Mouse (Mus musculus): ENCODE data around the gene Gpr137. TPM values are rescaled to one million over a fixed set of nuclear protein-coding genes. Genes with fewer than 3 reads are reported as not detected.
A peak's percentile ranks its signal among the peaks of the same experiment; 100 is the strongest.
"Not testable (repeated sequence)": the region's sequence is repeated elsewhere in the genome, so short reads cannot be mapped to it uniquely, and the experiment has no call there.

Gpr137 gene
- polyA plus RNA-seq, 1 experiment from 2014 or later: 27.4 TPM

DNA sequence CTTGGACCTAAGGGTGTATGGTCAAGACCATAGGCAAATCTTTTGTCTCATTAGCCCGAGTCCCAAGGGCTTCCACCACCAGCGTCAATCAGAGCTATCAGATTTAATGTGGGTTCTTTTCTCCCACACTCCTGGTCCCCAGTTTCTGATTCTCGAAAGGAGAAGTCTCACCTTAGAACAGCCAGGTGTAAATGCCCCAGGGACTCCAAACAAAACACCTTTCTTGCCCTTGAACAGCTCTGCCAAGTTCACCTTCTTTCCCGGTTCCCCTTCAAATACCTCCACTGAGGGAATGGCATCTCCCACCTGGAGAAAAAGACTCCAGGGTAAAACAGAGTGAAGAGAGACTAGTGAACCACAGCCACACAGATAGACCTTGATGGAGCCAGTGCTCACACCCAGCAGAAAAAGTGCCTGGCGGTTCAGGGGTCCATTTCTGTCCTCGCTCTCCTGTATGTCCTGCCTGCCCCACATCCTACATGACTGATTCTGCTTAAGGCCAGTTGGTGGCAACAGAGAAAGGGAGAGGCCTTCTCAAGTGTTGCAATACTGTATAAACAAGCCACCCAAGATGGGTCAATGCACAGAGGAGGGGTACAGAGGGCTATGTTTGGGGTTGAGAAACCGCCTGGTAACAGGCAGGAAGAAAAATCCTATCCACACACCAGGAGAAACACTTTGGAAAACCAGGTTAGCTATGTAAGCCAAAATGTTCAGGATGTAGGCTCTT lies 34.3 kb downstream of the Gpr137 start:
- H3K36me3 ChIP-seq (ENCODE audit: control insufficient read depth, insufficient read depth, low read length): peaks cover 44% of the 10 kb centered on the region
- no peaks in the 10 kb centered on the region for H3K9me3 ChIP-seq (ENCODE audit: control insufficient read depth, low read length)
- H3K27ac ChIP-seq (ENCODE audit: low read depth, low read length): no peak overlapping the region
- peak overlapping the region; percentile 73 for H3K4me3 ChIP-seq (ENCODE audit: low read length)
- ATAC-seq (ENCODE audit: low FRiP score, low TSS enrichment): no peak
- H3K27me3 ChIP-seq (ENCODE audit: control insufficient read depth, insufficient read depth, low read length): no peaks in the 10 kb centered on the region
- H3K4me1 ChIP-seq (ENCODE audit: control insufficient read depth, insufficient read depth, low read length): peaks cover 21% of the 10 kb centered on the region; the same call in 1 of the 2 replicates
- 75% methylated on average over 7 of the region's 7 CpGs for WGBS
- H3K9ac ChIP-seq (ENCODE audit: low read depth, low read length): peak overlapping the region; percentile 72; the same call in 1 of the 2 replicates
- H3K4me2 ChIP-seq (replicated peaks; ENCODE audit: low read depth, low read length): peak overlapping the region; percentile 88

DNA sequence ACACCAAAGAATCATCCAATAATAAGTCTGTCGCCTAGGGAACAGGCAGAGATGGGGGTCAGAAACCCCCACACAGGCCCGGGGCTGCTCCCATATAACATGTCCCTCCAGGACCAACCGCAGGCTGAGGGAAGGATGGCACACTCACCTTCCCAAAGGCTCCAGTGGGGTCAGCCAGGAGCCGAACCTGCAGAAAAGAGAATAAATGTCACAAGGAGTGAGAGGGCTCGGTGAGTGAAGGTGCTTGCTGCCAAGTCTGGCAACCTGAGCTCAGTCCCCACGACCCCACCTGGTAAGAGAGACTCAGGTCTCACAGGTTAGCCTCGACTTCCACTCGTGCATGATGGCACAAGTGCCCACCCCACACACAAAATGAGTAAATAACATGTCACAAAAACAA lies 35.2 kb downstream of the Gpr137 start:
- no peak for ATAC-seq (ENCODE audit: low FRiP score, low TSS enrichment)
- H3K4me2 ChIP-seq (replicated peaks; ENCODE audit: low read depth, low read length): no peak overlapping the region
- H3K4me1 ChIP-seq (ENCODE audit: control insufficient read depth, insufficient read depth, low read length): peaks cover 21% of the 10 kb centered on the region; the same call in 1 of the 2 replicates
- H3K9ac ChIP-seq (ENCODE audit: low read depth, low read length): no peak overlapping the region
- H3K27me3 ChIP-seq (ENCODE audit: control insufficient read depth, insufficient read depth, low read length): no peaks in the 10 kb centered on the region
- H3K27ac ChIP-seq (ENCODE audit: low read depth, low read length): no peak overlapping the region
- H3K36me3 ChIP-seq (ENCODE audit: control insufficient read depth, insufficient read depth, low read length): peaks cover 35% of the 10 kb centered on the region
- 92% methylated on average over 8 of the region's 8 CpGs for WGBS
- no peaks in the 10 kb centered on the region for H3K9me3 ChIP-seq (ENCODE audit: control insufficient read depth, low read length)
- no peak overlapping the region for H3K4me3 ChIP-seq (ENCODE audit: low read length)

DNA sequence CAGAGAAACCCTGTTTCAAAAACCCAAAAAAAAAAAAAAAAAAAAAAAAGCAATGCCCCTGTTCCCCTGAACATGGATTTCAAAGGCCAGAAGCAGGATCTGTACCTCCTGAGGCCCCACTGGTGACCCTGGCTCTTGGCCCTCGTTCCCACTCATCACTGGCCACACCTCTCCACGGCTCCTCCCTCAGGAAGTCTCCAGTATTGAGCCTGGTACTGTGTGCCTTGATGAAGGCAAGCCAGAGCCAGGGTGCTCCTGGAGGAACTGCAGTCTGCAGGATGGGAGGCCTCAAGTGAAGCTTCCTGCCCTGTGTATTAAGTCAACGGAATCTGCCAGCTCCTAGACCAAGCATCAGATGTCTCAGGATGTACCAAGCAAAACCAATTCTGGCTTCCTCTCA lies 36.1 kb downstream of the Gpr137 start:
- Histone ChIP-seq H3K4me2 (replicated peaks; ENCODE audit: low read depth, low read length) (no peak overlapping the region), H3K36me3 (ENCODE audit: control insufficient read depth, insufficient read depth, low read length) (peaks cover 26% of the 10 kb centered on the region), H3K9ac (ENCODE audit: low read depth, low read length) (no peak overlapping the region), H3K27ac (ENCODE audit: low read depth, low read length) (no peak overlapping the region), H3K4me3 (ENCODE audit: low read length) (no peak overlapping the region), H3K27me3 (ENCODE audit: control insufficient read depth, insufficient read depth, low read length) (no peaks in the 10 kb centered on the region), H3K9me3 (ENCODE audit: control insufficient read depth, low read length) (no peaks in the 10 kb centered on the region), H3K4me1 (ENCODE audit: control insufficient read depth, insufficient read depth, low read length) (peaks cover 18% of the 10 kb centered on the region; the same call in 1 of the 2 replicates)
- 88% methylated on average over 3 of the region's 3 CpGs for WGBS
- no peak for ATAC-seq (ENCODE audit: low FRiP score, low TSS enrichment)

- Histone ChIP-seq H3K36me3 (ENCODE audit: control insufficient read depth, insufficient read depth, low read length) (peaks cover 23% of the 10 kb centered on the region), H3K27ac (ENCODE audit: low read depth, low read length) (no peak overlapping the region), H3K27me3 (ENCODE audit: control insufficient read depth, insufficient read depth, low read length) (no peaks in the 10 kb centered on the region), H3K9ac (ENCODE audit: low read depth, low read length) (no peak overlapping the region), H3K4me1 (ENCODE audit: control insufficient read depth, insufficient read depth, low read length) (peaks cover 13% of the 10 kb centered on the region; the same call in 1 of the 2 replicates), H3K4me3 (ENCODE audit: low read length) (no peak overlapping the region), H3K9me3 (ENCODE audit: control insufficient read depth, low read length) (no peaks in the 10 kb centered on the region), H3K4me2 (replicated peaks; ENCODE audit: low read depth, low read length) (no peak overlapping the region)
- 92% methylated on average over 11 of the region's 11 CpGs for WGBS
- ATAC-seq (ENCODE audit: low FRiP score, low TSS enrichment): no peak
These were observed 36.7 kb downstream of the Gpr137 start for GRCm38 (mm10) chr19:6905498-6906159.

- H3K9ac ChIP-seq (ENCODE audit: low read depth, low read length): no peak overlapping the region
- no peaks in the 10 kb centered on the region for H3K27me3 ChIP-seq (ENCODE audit: control insufficient read depth, insufficient read depth, low read length)
- no peaks in the 10 kb centered on the region for H3K9me3 ChIP-seq (ENCODE audit: control insufficient read depth, low read length)
- H3K27ac ChIP-seq (ENCODE audit: low read depth, low read length): no peak overlapping the region
- H3K36me3 ChIP-seq (ENCODE audit: control insufficient read depth, insufficient read depth, low read length): peaks cover 23% of the 10 kb centered on the region
- H3K4me1 ChIP-seq (ENCODE audit: control insufficient read depth, insufficient read depth, low read length): peaks cover 13% of the 10 kb centered on the region; the same call in 1 of the 2 replicates
- no peak for ATAC-seq (ENCODE audit: low FRiP score, low TSS enrichment)
- no peak overlapping the region for H3K4me3 ChIP-seq (ENCODE audit: low read length)
- WGBS: 72% methylated on average over 2 of the region's 2 CpGs
- H3K4me2 ChIP-seq (replicated peaks; ENCODE audit: low read depth, low read length): no peak overlapping the region
These were observed 37.4 kb downstream of the Gpr137 start for GRCm38 (mm10) chr19:6904846-6905245.

DNA sequence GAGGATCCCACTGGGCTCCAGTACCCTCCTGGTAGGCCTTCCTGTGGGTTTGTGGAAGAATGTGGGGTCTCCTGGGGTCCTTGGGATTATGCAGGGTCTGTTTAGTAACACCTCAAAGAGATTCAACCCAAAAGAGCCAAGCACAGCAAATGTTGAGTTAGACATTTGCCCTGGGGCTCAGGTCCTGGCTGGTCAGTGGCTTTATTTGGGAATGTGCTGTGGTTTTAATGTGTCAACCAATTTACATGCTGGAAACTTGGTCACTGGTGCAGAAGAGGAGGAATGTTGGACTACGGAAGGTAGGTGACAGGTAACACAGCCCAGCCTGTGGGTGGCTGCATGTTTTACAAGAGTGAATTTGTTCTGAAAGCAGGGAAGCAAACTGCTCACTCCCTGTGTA lies 39.2 kb downstream of the Gpr137 start:
- Histone ChIP-seq H3K27ac (ENCODE audit: low read depth, low read length) (no peak overlapping the region), H3K4me2 (replicated peaks; ENCODE audit: low read depth, low read length) (no peak overlapping the region), H3K9me3 (ENCODE audit: control insufficient read depth, low read length) (no peaks in the 10 kb centered on the region), H3K27me3 (ENCODE audit: control insufficient read depth, insufficient read depth, low read length) (no peaks in the 10 kb centered on the region; the same call in 1 of the 2 replicates), H3K36me3 (ENCODE audit: control insufficient read depth, insufficient read depth, low read length) (peaks cover 23% of the 10 kb centered on the region), H3K9ac (ENCODE audit: low read depth, low read length) (no peak overlapping the region), H3K4me1 (ENCODE audit: control insufficient read depth, insufficient read depth, low read length) (peaks cover 6% of the 10 kb centered on the region; the same call in 1 of the 2 replicates), H3K4me3 (ENCODE audit: low read length) (no peak overlapping the region)
- ATAC-seq (ENCODE audit: low FRiP score, low TSS enrichment): no peak
- WGBS: 86% methylated on average over 1 of the region's 1 CpGs

GRCm38 (mm10) chr19:6899641-6900040 lies 42.6 kb downstream of the Gpr137 start:
- no peaks in the 10 kb centered on the region; the same call in 1 of the 2 replicates for H3K36me3 ChIP-seq (ENCODE audit: control insufficient read depth, insufficient read depth, low read length)
- no peak for ATAC-seq (ENCODE audit: low FRiP score, low TSS enrichment)
- no peaks in the 10 kb centered on the region; the same call in 1 of the 2 replicates for H3K27me3 ChIP-seq (ENCODE audit: control insufficient read depth, insufficient read depth, low read length)
- no peaks in the 10 kb centered on the region for H3K4me1 ChIP-seq (ENCODE audit: control insufficient read depth, insufficient read depth, low read length)
- H3K9me3 ChIP-seq (ENCODE audit: control insufficient read depth, low read length): no peaks in the 10 kb centered on the region
- WGBS: 82% methylated on average over 4 of the region's 4 CpGs
- H3K4me2 ChIP-seq (replicated peaks; ENCODE audit: low read depth, low read length): no peak overlapping the region
- H3K9ac ChIP-seq (ENCODE audit: low read depth, low read length): no peak overlapping the region
- H3K27ac ChIP-seq (ENCODE audit: low read depth, low read length): no peak overlapping the region
- no peak overlapping the region for H3K4me3 ChIP-seq (ENCODE audit: low read length)

GRCm38 (mm10) chr19:6895608-6896305 lies 46.5 kb downstream of the Gpr137 start:
- H3K9ac ChIP-seq (ENCODE audit: low read depth, low read length); ATAC-seq (ENCODE audit: low FRiP score, low TSS enrichment); H3K4me3 ChIP-seq (ENCODE audit: low read length); H3K4me1 ChIP-seq (ENCODE audit: control insufficient read depth, insufficient read depth, low read length); H3K36me3 ChIP-seq (ENCODE audit: control insufficient read depth, insufficient read depth, low read length); H3K27ac ChIP-seq (ENCODE audit: low read depth, low read length); H3K27me3 ChIP-seq (ENCODE audit: control insufficient read depth, insufficient read depth, low read length); H3K9me3 ChIP-seq (ENCODE audit: control insufficient read depth, low read length); H3K4me2 ChIP-seq (replicated peaks; ENCODE audit: low read depth, low read length): not testable (repeated sequence)
- 93% methylated on average over 18 of the region's 18 CpGs for WGBS
